Mouse (Mus musculus) limb, embryonic 11.5 days (tissue): ENCODE measurements at regions not wholly inside any gene's neighbourhood (a gene's known extent, or its start where the extent isn't known, plus 50 kb on each side); places are given as distances from the start of the nearest gene placed in this dataset.

Experiments
- ATAC-seq: fragments of 200-750 bp; cut with Nextera tagmentation; 2 replicates; pipeline ENCODE4 v1.8.0; 2017; ENCODE audit warnings: low read depth; ENCODE audit not compliant: insufficient number of reproducible peaks, low FRiP score, low TSS enrichment
- DNase-seq: peaks from one replicate; pipeline ENCODE4 v3.0.0-alpha.2; 2015; ENCODE audit warnings: low spot score
- H3K27ac ChIP-seq: fragments of 300-500 bp; sonication (generic); replicated peaks from 2 replicates; pipeline ENCODE4 v1.5.1; 2014; ENCODE audit warnings: low read depth, mild to moderate bottlenecking, low read length
- H3K27me3 ChIP-seq: fragments of 300-500 bp; sonication (generic); 2 replicates; pipeline ENCODE4 v1.6.1; 2014; ENCODE audit warnings: mild to moderate bottlenecking, low read length, mixed read lengths; ENCODE audit not compliant: control insufficient read depth, insufficient read depth
- H3K36me3 ChIP-seq: fragments of 300-500 bp; sonication (generic); 2 replicates; pipeline ENCODE4 v1.6.1; 2014; ENCODE audit warnings: mild to moderate bottlenecking, low read length, moderate library complexity, mixed read lengths; ENCODE audit not compliant: control insufficient read depth, insufficient read depth
- H3K4me1 ChIP-seq: fragments of 300-500 bp; sonication (generic); 2 replicates; pipeline ENCODE4 v1.6.1; 2014; ENCODE audit warnings: low read length, mixed read lengths; ENCODE audit not compliant: control insufficient read depth, insufficient read depth
- H3K4me2 ChIP-seq: fragments of 300-500 bp; sonication (generic); 2 replicates; pipeline ENCODE4 v1.6.1; 2014; ENCODE audit warnings: low read depth, mild to moderate bottlenecking, moderate library complexity; ENCODE audit not compliant: severe bottlenecking
- H3K4me3 ChIP-seq: fragments of 300-500 bp; sonication (generic); 2 replicates; pipeline ENCODE4 v1.5.1; 2014; ENCODE audit warnings: low read depth, low read length
- H3K9ac ChIP-seq: fragments of 300-500 bp; sonication (generic); 2 replicates; pipeline ENCODE4 v1.6.1; 2014; ENCODE audit warnings: mild to moderate bottlenecking, low read length
- H3K9me3 ChIP-seq: fragments of 300-500 bp; sonication (generic); 2 replicates; pipeline ENCODE4 v1.6.1; 2016; ENCODE audit warnings: low read length; ENCODE audit not compliant: control insufficient read depth
- WGBS: fragments of 180-500 bp; shearing (Covaris S2); extraction: QIAGEN DNeasy Blood & Tissue Kit; methylation state at CpG from one replicate; pipeline ENCODE4 v1.1.7; 2014; 5-methylcytosine and 5-hydroxymethylcytosine counted together

DNA sequence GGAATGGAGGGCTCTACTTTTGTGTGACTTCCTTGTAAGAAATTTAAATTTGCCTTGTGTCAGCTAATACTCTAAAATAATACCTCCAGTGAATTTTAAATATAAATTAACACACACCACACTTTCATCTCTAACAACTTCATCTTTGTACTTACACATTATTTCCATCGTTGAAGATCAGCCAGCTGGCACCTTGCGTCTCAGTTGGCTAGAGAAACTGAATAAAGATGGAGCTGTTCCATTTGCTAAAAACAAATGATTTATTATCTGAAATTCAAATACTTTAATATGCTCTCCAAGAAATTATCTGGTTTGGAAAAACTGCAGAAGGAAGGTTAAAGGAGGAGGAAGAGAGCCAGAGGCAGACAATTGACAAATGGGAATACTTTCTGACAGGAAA lies 122.0 kb upstream of the Gm11096 start:
- no peak for DNase-seq

DNA sequence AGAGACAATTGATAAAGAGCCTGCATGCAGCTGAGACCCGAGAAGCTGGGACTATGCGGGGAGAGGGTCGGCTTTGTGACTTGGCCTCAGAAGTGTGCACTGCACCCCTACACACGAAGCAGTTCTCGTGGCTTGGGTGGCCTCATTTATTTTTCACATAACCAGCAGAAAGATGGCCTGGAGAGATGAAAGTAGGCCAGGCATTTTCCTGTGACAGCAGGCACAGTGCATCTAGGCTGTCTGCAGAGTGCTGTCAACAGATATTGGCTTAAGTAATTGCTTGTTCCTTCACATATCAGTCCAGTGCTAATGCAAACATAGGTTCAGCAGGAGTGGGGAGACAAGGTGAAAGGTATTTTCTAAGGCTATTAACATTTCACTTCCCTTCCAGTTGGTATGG lies 124.9 kb upstream of the Gm11096 start:
- 80% methylated on average over 5 of the region's 5 CpGs for WGBS

More for the DNA sequence above, 122.0 kb upstream of the Gm11096 start:
- H3K36me3 ChIP-seq = no peaks in the 10 kb centered on the region
- no peak for ATAC-seq
- H3K4me3 ChIP-seq = no peak overlapping the region
- no peak overlapping the region for H3K9ac ChIP-seq
- no peaks in the 10 kb centered on the region for H3K9me3 ChIP-seq
- H3K4me2 ChIP-seq = no peak overlapping the region
- WGBS = 90% methylated on average over 2 of the region's 2 CpGs
- H3K27me3 ChIP-seq = no peaks in the 10 kb centered on the region
- H3K27ac ChIP-seq = no peak overlapping the region
- no peaks in the 10 kb centered on the region for H3K4me1 ChIP-seq

DNA sequence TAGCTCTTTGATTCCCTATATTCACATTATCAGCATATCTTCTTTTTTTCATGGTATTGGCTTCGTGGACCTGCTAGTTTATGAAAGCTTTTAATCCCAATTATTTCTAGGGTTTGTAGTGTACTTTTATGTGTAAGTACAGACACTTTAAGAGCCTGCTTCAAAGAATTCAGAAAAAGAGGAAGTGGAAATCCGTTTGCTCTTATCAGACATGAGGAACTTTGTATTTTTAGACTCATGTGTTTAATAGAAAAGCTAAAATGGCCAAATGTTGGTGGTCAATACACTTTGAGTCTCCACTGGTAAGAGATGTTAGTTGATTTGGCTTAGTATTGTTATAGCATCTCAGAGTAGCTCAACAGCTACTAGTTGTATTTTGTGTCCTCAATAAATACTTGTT lies 135.7 kb upstream of the Gm11096 start:
- no peak overlapping the region for H3K27ac ChIP-seq
- no peak overlapping the region for H3K4me3 ChIP-seq
- H3K9ac ChIP-seq = no peak overlapping the region
- H3K27me3 ChIP-seq = no peaks in the 10 kb centered on the region
- 68% methylated on average over 2 of the region's 2 CpGs for WGBS
- H3K9me3 ChIP-seq = no peaks in the 10 kb centered on the region
- H3K4me1 ChIP-seq = no peaks in the 10 kb centered on the region
- DNase-seq (no peak), ATAC-seq (no peak)
- H3K36me3 ChIP-seq = no peaks in the 10 kb centered on the region
- H3K4me2 ChIP-seq = no peak overlapping the region

More for the DNA sequence above, 124.9 kb upstream of the Gm11096 start:
- Histone ChIP-seq H3K27me3 (no peaks in the 10 kb centered on the region), H3K27ac (no peak overlapping the region), H3K36me3 (no peaks in the 10 kb centered on the region), H3K4me3 (no peak overlapping the region), H3K4me1 (no peaks in the 10 kb centered on the region), H3K9ac (no peak overlapping the region), H3K4me2 (no peak overlapping the region), H3K9me3 (no peaks in the 10 kb centered on the region)
- DNase-seq = no peak
- no peak for ATAC-seq

DNA sequence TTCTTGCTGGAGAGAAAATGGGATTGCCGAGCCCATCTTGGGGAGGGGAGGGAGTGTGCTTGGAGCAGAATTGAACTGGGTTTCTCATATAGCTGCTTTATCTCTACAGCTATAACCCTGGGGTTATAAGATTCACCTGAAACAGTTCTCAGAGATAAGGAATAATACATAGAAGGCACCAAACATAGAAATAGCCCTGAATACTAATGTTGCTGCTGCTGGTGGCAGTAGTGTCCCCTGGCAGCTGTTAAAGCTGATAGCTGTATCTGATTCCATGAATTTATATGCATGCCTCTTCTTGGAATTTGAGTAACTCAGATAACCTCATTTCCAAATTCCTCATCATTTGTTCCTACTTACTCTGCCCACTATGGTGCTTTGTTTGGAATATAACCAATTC lies 137.0 kb upstream of the Gm11096 start:
- H3K27ac ChIP-seq = no peak overlapping the region
- no peak for ATAC-seq

DNA sequence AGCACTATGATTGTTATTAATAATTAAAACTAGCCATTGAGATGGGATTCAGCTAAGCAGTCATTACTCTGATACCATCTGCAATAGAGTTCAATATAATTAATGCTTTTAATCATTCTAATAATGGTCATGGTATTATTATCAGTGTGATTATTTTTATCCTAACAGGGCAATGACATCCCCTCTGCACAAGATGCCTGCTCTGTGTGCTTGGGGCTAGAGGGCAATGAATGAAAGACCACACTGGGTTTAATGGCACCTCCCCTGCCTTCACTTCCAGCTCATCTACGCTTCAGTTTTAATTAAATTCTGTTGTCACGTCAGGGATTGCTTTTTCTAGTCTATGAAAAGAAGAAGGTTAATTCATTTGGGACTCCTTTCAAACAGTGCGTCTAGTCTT lies 139.1 kb upstream of the Gm11096 start:
- Histone ChIP-seq H3K9me3 (no peaks in the 10 kb centered on the region), H3K4me3 (no peak overlapping the region), H3K27me3 (no peaks in the 10 kb centered on the region), H3K4me1 (no peaks in the 10 kb centered on the region), H3K27ac (no peak overlapping the region), H3K4me2 (no peak overlapping the region), H3K9ac (no peak overlapping the region), H3K36me3 (no peaks in the 10 kb centered on the region)
- 76% methylated on average over 3 of the region's 3 CpGs for WGBS
- DNase-seq (no peak), ATAC-seq (no peak)

More for the DNA sequence above, 137.0 kb upstream of the Gm11096 start:
- Histone ChIP-seq H3K4me3 (no peak overlapping the region), H3K4me2 (no peak overlapping the region), H3K9me3 (no peaks in the 10 kb centered on the region), H3K4me1 (no peaks in the 10 kb centered on the region), H3K36me3 (no peaks in the 10 kb centered on the region), H3K9ac (no peak overlapping the region), H3K27me3 (no peaks in the 10 kb centered on the region)
- 84% methylated on average over 1 of the region's 1 CpGs for WGBS
- DNase-seq = no peak

DNA sequence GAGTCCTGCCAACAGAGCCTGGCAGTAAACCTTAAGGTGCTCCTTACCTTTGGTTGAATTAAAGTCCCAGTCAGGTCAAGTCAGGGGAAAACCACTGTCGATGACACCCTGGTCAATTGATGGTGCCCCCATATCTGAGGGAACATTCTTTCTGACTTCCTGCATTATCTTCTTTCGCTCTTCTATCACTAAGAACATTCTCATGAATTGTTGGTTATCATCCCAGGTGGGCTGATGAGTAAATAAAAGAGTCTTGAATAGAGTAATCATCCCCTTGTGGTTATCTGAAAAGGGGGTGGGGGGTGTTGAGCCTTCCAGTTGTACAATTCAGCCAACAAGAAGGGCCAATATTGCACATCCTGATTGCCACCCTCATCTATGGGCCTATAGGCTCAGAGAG lies 149.7 kb upstream of the Gm11096 start:
- ATAC-seq (no peak), DNase-seq (peak; percentile 2)
- H3K9ac ChIP-seq = no peak overlapping the region
- WGBS = 94% methylated on average over 2 of the region's 2 CpGs
- no peaks in the 10 kb centered on the region for H3K9me3 ChIP-seq
- no peak overlapping the region for H3K4me2 ChIP-seq
- no peaks in the 10 kb centered on the region for H3K4me1 ChIP-seq
- H3K27ac ChIP-seq = no peak overlapping the region
- H3K36me3 ChIP-seq = no peaks in the 10 kb centered on the region
- H3K27me3 ChIP-seq = no peaks in the 10 kb centered on the region
- no peak overlapping the region for H3K4me3 ChIP-seq

DNA sequence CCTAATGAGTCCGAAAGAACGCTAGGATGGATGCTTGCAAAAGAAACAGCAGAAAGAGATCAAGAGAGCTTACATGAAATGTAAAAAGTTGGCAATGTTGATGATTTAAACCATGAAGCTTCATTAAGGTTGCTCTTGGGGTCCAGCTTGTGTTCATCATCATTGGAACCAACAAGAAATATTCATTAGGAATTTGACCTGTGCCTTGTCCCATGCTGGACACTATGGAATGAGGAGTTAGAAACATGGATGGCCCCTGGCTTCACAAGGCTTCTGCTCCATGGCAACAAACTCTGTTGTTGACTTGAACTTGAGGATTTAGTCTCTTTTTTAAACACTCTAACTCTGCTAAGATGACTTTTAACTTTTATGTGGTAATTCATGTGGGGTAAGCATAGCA lies 159.0 kb upstream of the Gm11096 start:
- H3K4me1 ChIP-seq = no peaks in the 10 kb centered on the region
- H3K4me2 ChIP-seq = no peak overlapping the region
- no peak overlapping the region for H3K27ac ChIP-seq
- no peak for ATAC-seq
- DNase-seq = peak; percentile 0
- no peak overlapping the region for H3K4me3 ChIP-seq
- no peaks in the 10 kb centered on the region for H3K27me3 ChIP-seq
- H3K9ac ChIP-seq = no peak overlapping the region
- WGBS = 91% methylated on average over 2 of the region's 2 CpGs
- no peaks in the 10 kb centered on the region for H3K36me3 ChIP-seq
- H3K9me3 ChIP-seq = no peaks in the 10 kb centered on the region

DNA sequence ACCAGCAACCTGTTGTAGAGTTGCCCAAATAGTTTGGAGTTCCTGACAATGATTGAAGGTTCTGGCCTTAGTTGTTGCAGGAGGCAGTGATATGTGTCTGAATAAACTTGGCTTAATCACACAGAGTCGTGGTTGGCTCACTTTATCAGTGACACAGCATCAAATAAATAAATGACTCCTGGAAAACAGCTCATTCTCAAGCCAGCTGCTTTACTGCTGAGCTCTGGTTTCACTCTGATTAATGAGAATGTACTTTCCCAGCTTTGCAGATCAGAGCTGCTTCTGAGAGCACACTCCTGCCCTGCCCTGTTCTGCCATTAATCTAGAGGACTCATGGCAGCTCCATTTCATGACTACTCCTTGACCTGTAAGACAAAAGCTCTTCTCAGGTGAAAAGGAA lies 171.3 kb upstream of the Gm11096 start:
- H3K4me2 ChIP-seq = no peak overlapping the region
- WGBS = 9% methylated on average over 1 of the region's 1 CpGs
- no peak overlapping the region for H3K27ac ChIP-seq
- no peak overlapping the region for H3K9ac ChIP-seq
- H3K4me1 ChIP-seq = no peaks in the 10 kb centered on the region
- H3K4me3 ChIP-seq = no peak overlapping the region
- H3K9me3 ChIP-seq = no peaks in the 10 kb centered on the region
- H3K36me3 ChIP-seq = no peaks in the 10 kb centered on the region
- ATAC-seq = no peak
- no peak for DNase-seq
- no peaks in the 10 kb centered on the region for H3K27me3 ChIP-seq

DNA sequence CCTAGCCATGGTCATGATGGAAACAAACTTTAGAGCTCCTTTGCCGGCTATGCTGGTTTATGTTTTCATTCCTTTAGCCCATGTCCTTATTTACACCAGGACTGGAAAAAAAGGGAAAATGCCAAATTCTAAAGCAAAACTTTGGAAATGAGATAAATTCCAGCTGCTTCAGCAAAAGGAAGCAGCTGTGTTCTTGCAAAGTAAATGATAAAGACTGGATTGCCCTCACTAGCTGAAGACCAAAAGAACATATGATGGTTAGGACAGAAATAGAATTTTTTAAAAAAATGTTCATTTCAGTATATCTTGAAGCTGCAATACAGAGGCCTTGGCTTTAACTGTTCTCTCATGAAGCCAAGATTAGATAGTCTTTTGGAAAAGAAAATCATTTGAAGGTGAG lies 179.6 kb upstream of the Gm11096 start:
- Histone ChIP-seq H3K4me2 (no peak overlapping the region), H3K27me3 (no peaks in the 10 kb centered on the region), H3K27ac (no peak overlapping the region), H3K4me3 (no peak overlapping the region), H3K9me3 (no peaks in the 10 kb centered on the region), H3K4me1 (no peaks in the 10 kb centered on the region), H3K36me3 (no peaks in the 10 kb centered on the region), H3K9ac (no peak overlapping the region)
- 86% methylated on average over 1 of the region's 1 CpGs for WGBS
- ATAC-seq = no peak
- DNase-seq = no peak
